Mouse (Mus musculus): Measurements from ENCODE around the gene Apopt1. TPM values are rescaled to one million over a fixed set of nuclear protein-coding genes. Genes with fewer than 3 reads are reported as not detected.

Gene Apopt1
- total RNA-seq, 2 experiments from 2014 or later, result 39.4 to 44.3 TPM

GRCm38 (mm10) chr12:111757561-111758325 is 44.7 kb downstream of the Apopt1 start:
- DNase-seq (ENCODE audit: low spot score in 2 of 2), result no peak
- intact Hi-C loops (cut with DNase I), result no loop called here

- DNase-seq (ENCODE audit: low spot score in 2 of 2), result peak; percentile 62 to 82
- intact Hi-C loops (cut with DNase I), result no loop called here
Measured at GRCm38 (mm10) chr12:111758381-111759175, 45.5 kb downstream of the Apopt1 start, which contains the start of gene Klc1. Klc1 (plus strand) TSS chr12:111758849.

GRCm38 (mm10) chr12:111759176-111760061 is 46.4 kb downstream of the Apopt1 start:
- DNase-seq (ENCODE audit: low spot score in 2 of 2), result peak; percentile 27 to 43
- intact Hi-C loops (cut with DNase I), result no loop called here

GRCm38 (mm10) chr12:111760306-111760908 is 47.3 kb downstream of the Apopt1 start:
- intact Hi-C loops (cut with DNase I), result no loop called here

GRCm38 (mm10) chr12:111762620-111763280 is 49.7 kb downstream of the Apopt1 start:
- intact Hi-C loops (cut with DNase I), result no loop called here
- DNase-seq (ENCODE audit: low spot score in 2 of 2), result no peak

More at GRCm38 (mm10) chr12:111760306-111760908, 47.3 kb downstream of the Apopt1 start:
- DNase-seq (ENCODE audit: low spot score in 2 of 2), result no peak

- intact Hi-C loops (cut with DNase I), result no loop called here
- no peak for DNase-seq (ENCODE audit: low spot score in 2 of 2)
Measured at GRCm38 (mm10) chr12:111766313-111767236, 53.5 kb downstream of the Apopt1 start.

GRCm38 (mm10) chr12:111768322-111768928 is 55.4 kb downstream of the Apopt1 start:
- DNase-seq (ENCODE audit: low spot score in 2 of 2), result no peak
- intact Hi-C loops (cut with DNase I), result no loop called here

- DNase-seq (ENCODE audit: low spot score in 2 of 2), result peak; percentile 36 to 81
- intact Hi-C loops (cut with DNase I), result no loop called here
Measured at GRCm38 (mm10) chr12:111769306-111769705, 56.2 kb downstream of the Apopt1 start.

- no peak for DNase-seq (ENCODE audit: low spot score in 2 of 2)
- intact Hi-C loops (cut with DNase I), result no loop called here
Measured at GRCm38 (mm10) chr12:111769816-111770577, 56.9 kb downstream of the Apopt1 start.

- intact Hi-C loops (cut with DNase I), result no loop called here
- DNase-seq (ENCODE audit: low spot score in 2 of 2), result no peak
Measured at GRCm38 (mm10) chr12:111770651-111771050, 57.6 kb downstream of the Apopt1 start.

GRCm38 (mm10) chr12:111774156-111774555 is 61.1 kb downstream of the Apopt1 start:
- DNase-seq (ENCODE audit: low spot score in 2 of 2), result no peak
- intact Hi-C loops (cut with DNase I), result no loop called here

- intact Hi-C loops (cut with DNase I), result no loop called here
- DNase-seq (ENCODE audit: low spot score in 2 of 2), result no peak
Measured at GRCm38 (mm10) chr12:111774845-111775244, 61.8 kb downstream of the Apopt1 start.

GRCm38 (mm10) chr12:111777919-111778318 is 64.9 kb downstream of the Apopt1 start:
- intact Hi-C loops (cut with DNase I), result no loop called here

GRCm38 (mm10) chr12:111779544-111779943 is 66.5 kb downstream of the Apopt1 start:
- intact Hi-C loops (cut with DNase I), result no loop called here
- DNase-seq (ENCODE audit: low spot score in 2 of 2), result no peak

More at GRCm38 (mm10) chr12:111777919-111778318, 64.9 kb downstream of the Apopt1 start:
- DNase-seq (ENCODE audit: low spot score in 2 of 2), result no peak

- intact Hi-C loops (cut with DNase I), result no loop called here
- no peak for DNase-seq (ENCODE audit: low spot score in 2 of 2)
Measured at GRCm38 (mm10) chr12:111785174-111785573, 72.1 kb downstream of the Apopt1 start.

- intact Hi-C loops (cut with DNase I), result no loop called here
- no peak for DNase-seq (ENCODE audit: low spot score in 2 of 2)
Measured at GRCm38 (mm10) chr12:111787015-111787414, 74.0 kb downstream of the Apopt1 start.
